Mouse (Mus musculus): ENCODE measurements at regions not wholly inside any gene's neighbourhood (a gene's known extent, or its start where the extent isn't known, plus 50 kb on each side); places are given as distances from the start of the nearest gene placed in this dataset.

GRCm38 (mm10) chr11:19174305-19175017, 155.7 kb upstream of the Meis1 start:
- H3K4me3 ChIP-seq (ENCODE audit: insufficient read depth, low read length): no peak overlapping the region
- no peaks in the 10 kb centered on the region for H3K4me1 ChIP-seq (ENCODE audit: control insufficient read depth, insufficient read depth, low read length)
- no peak overlapping the region for H3K27ac ChIP-seq (ENCODE audit: insufficient read depth, low read depth, low read length)
- TF ChIP-seq POLR2A (IDR thresholded peaks at IDR 0.05; ENCODE audit: borderline replicate concordance, low read depth, low read length): no peak
- no peak for TF ChIP-seq CTCF (IDR thresholded peaks at IDR 0.05; ENCODE audit: low read depth, low read length)

DNA sequence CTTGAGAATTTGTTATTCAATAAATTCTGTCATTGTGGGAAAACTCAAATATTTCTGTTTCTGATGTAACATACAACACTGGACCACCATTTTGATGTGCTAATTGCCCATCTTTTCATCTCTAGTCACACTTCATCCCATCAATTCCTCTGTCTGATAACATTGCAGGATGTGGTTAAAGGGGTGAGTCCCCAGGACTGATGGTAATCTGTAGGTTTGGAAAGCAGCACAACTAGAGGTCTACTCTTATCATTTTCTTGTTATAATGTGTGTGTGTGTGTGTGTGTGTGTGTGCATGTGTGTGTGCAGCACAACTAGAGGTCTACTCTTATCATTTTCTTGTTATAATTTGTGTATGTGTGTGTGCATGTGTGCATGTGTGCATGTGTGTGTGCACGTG, 160.5 kb upstream of the Meis1 start:
- H3K4me1 ChIP-seq (ENCODE audit: control insufficient read depth, insufficient read depth, low read length): no peaks in the 10 kb centered on the region
- no peak overlapping the region for H3K27ac ChIP-seq (ENCODE audit: insufficient read depth, low read depth, low read length)
- TF ChIP-seq POLR2A (IDR thresholded peaks at IDR 0.05; ENCODE audit: borderline replicate concordance, low read depth, low read length): no peak
- no peak overlapping the region for H3K4me3 ChIP-seq (ENCODE audit: insufficient read depth, low read length)

DNA sequence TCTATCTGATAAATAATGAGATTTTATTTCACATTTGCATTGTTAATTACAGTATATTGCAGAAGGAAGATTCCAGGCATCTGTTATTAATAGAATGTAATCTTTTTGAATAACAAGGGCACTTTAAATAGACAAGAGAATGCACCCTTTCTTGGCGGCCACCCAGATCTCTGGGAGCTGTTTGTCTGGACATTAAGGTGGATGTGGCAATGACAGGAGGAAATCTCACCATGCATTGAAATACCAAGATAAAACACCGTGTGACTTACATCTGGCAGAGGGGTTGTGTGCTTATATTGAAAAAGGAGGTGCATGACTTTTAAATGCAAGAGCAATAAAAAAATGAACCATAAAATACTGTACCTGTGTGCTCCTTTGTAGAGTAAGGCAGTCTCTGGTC, 171.0 kb upstream of the Meis1 start:
- Histone ChIP-seq H3K4me3 (ENCODE audit: insufficient read depth, low read length) (no peak overlapping the region), H3K4me1 (ENCODE audit: control insufficient read depth, insufficient read depth, low read length) (no peaks in the 10 kb centered on the region), H3K27ac (ENCODE audit: insufficient read depth, low read depth, low read length) (no peak overlapping the region)
- no peak for TF ChIP-seq POLR2A (IDR thresholded peaks at IDR 0.05; ENCODE audit: borderline replicate concordance, low read depth, low read length)
- TF ChIP-seq CTCF (IDR thresholded peaks at IDR 0.05; ENCODE audit: low read depth, low read length): no peak

- TF ChIP-seq POLR2A (IDR thresholded peaks at IDR 0.05; ENCODE audit: borderline replicate concordance, low read depth, low read length): no peak
- TF ChIP-seq CTCF (IDR thresholded peaks at IDR 0.05; ENCODE audit: low read depth, low read length): no peak
- Histone ChIP-seq H3K4me3 (ENCODE audit: insufficient read depth, low read length) (no peak overlapping the region), H3K4me1 (ENCODE audit: control insufficient read depth, insufficient read depth, low read length) (no peaks in the 10 kb centered on the region), H3K27ac (ENCODE audit: insufficient read depth, low read depth, low read length) (no peak overlapping the region)
Measured at GRCm38 (mm10) chr11:19194464-19194863, 175.7 kb upstream of the Meis1 start.

DNA sequence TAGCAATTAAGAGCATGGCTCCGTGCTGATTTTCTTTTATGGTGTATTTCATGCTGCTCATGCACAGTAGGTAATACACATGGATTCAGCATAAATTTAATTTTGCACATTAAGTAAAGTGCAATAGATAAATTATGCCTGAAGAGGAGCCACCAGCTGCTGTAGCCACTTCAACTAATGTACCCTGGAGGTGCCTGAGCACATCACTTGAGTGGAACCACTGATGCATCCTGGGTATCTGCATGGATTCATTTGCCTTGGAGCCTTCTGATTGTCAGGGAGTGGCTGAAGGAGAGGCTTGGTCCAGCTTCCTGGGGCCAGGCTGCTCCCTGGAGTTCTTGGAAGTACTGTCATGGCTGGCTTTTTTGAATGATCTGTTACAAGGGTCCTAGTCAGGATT, 179.0 kb upstream of the Meis1 start:
- Histone ChIP-seq H3K4me1 (ENCODE audit: control insufficient read depth, insufficient read depth, low read length) (no peaks in the 10 kb centered on the region), H3K27ac (ENCODE audit: insufficient read depth, low read depth, low read length) (no peak overlapping the region), H3K4me3 (ENCODE audit: insufficient read depth, low read length) (no peak overlapping the region)
- TF ChIP-seq POLR2A (IDR thresholded peaks at IDR 0.05; ENCODE audit: borderline replicate concordance, low read depth, low read length) (no peak), CTCF (IDR thresholded peaks at IDR 0.05; ENCODE audit: low read depth, low read length) (no peak)

DNA sequence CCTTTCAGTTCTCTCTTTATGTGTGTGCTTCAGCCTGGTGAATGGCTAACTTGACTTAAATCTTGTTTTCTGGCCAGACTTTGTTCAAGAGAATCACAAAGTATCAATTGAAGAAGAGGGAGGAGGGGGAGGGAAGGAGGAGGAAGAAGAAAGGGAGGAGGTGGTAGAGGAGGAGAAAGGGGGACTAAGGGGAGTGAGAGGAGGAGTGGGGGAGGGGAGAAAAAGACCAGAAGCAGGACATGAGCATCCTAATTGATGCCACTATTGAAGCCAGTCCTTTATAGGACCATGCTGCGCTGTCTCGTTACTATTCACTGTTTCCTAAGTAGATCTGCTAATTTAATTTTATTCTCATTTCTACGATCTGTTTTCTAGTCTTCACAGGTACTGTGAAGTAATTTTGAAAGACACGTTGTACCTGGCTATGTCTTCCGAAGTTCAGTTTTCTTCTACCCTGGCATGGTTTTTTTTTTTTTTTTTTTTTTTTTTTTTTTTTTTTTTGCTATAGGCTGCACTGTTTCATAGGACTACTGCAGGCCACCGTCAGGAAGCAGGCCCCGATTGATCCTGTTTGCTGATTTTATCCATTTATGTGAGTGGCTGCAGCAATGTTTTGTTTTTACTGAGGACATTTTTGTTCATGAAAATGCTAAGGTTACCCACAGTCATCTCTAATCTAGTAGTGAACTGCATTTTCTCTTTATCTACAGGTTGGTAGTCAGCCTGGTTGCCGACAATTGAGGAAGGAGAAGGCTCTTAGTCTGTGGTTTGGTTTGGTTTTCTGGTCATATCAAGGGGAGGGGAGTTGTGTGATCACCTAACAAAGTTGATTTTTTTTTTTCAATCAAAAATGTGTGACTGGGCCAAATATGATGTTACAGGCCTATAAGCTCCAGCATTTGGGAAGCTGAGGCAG, 184.1 kb upstream of the Meis1 start:
- Histone ChIP-seq H3K27ac (ENCODE audit: insufficient read depth, low read depth, low read length) (no peak overlapping the region), H3K4me3 (ENCODE audit: insufficient read depth, low read length) (no peak overlapping the region), H3K4me1 (ENCODE audit: control insufficient read depth, insufficient read depth, low read length) (no peaks in the 10 kb centered on the region)
- TF ChIP-seq CTCF (IDR thresholded peaks at IDR 0.05; ENCODE audit: low read depth, low read length): no peak
- TF ChIP-seq POLR2A (IDR thresholded peaks at IDR 0.05; ENCODE audit: borderline replicate concordance, low read depth, low read length): no peak

DNA sequence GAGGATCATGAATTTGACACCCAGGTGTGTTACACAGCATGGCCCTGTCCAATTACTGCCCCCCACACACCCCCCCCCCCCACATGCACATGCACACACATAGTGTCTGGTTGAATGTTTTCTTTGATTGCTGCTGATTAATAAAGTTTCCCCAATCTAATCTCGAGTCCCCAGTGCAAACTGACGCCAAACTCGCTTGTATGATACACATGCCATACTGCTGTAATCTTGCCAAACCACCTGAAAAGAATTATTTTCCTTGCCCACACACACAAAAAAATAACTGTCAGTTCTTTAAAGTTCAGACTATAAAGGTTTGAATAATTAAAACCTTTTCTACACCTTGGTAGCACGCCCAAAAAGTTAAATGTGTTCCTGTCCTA, 184.7 kb upstream of the Meis1 start:
- no peaks in the 10 kb centered on the region for H3K4me1 ChIP-seq (ENCODE audit: control insufficient read depth, insufficient read depth, low read length)
- no peak overlapping the region for H3K27ac ChIP-seq (ENCODE audit: insufficient read depth, low read depth, low read length)
- H3K4me3 ChIP-seq (ENCODE audit: insufficient read depth, low read length): no peak overlapping the region
- TF ChIP-seq POLR2A (IDR thresholded peaks at IDR 0.05; ENCODE audit: borderline replicate concordance, low read depth, low read length) (no peak), CTCF (IDR thresholded peaks at IDR 0.05; ENCODE audit: low read depth, low read length) (no peak)

DNA sequence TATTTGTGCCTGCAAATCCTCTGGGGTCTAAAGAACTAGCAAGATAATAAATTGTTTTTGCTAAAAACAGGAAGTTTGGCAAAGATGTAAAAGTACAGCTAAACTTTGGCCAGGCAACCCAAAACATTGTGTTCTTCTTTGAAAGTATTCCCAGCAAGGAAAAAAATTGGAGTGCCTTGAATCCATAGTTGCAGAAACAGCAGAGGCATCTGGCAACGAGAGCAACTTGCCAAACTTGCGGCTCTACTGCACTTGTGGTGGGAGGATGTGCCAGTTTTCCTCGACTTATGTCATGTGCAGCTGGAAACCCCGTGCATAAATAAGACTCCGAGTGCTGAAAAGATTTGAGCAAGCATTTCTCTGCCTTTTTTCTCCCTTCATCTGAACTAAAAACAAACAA, 185.2 kb upstream of the Meis1 start:
- Histone ChIP-seq H3K27ac (ENCODE audit: insufficient read depth, low read depth, low read length) (no peak overlapping the region), H3K4me3 (ENCODE audit: insufficient read depth, low read length) (no peak overlapping the region), H3K4me1 (ENCODE audit: control insufficient read depth, insufficient read depth, low read length) (no peaks in the 10 kb centered on the region)
- TF ChIP-seq POLR2A (IDR thresholded peaks at IDR 0.05; ENCODE audit: borderline replicate concordance, low read depth, low read length): no peak
- no peak for TF ChIP-seq CTCF (IDR thresholded peaks at IDR 0.05; ENCODE audit: low read depth, low read length)

DNA sequence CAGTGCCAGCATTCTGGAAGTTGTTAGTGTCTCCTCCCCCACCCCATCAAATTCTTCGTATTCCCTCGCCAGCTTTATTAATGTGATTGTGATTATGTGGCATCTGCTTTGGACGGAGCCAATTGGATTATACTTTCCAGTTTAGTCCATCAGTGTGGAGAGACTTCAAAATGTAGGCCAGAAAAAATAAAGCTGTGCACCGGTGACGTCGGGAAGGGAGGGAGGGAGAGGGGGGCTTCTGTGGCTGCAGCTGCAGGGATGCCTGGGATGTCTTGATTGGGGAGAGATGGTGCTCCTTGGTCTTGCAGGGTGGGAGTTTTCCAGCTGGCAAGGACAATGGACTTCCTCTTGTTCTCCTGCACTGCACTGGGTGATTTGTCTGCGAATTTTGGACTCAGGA, 185.7 kb upstream of the Meis1 start:
- TF ChIP-seq POLR2A (IDR thresholded peaks at IDR 0.05; ENCODE audit: borderline replicate concordance, low read depth, low read length) (no peak), CTCF (IDR thresholded peaks at IDR 0.05; ENCODE audit: low read depth, low read length) (no peak)
- Histone ChIP-seq H3K4me1 (ENCODE audit: control insufficient read depth, insufficient read depth, low read length) (no peaks in the 10 kb centered on the region), H3K4me3 (ENCODE audit: insufficient read depth, low read length) (no peak overlapping the region), H3K27ac (ENCODE audit: insufficient read depth, low read depth, low read length) (no peak overlapping the region)

DNA sequence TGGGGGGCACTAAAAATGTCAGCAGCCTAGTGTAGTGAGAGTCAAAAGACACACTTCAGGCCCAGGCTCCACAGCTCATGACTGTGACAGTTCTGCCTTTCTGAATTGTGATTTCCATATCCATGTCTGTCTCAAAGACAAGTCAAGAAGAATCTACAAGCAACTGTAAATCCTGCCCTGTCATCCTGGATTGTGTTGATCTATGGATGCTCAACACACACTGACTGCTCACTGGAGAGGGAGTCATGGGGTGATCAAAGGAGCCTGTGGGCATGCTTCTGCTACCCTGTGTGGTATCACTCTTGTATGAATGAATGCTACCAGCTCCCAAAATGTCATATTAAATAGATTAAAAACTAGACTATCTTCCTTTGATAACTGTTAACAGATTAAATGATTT, 186.4 kb upstream of the Meis1 start:
- Histone ChIP-seq H3K4me1 (ENCODE audit: control insufficient read depth, insufficient read depth, low read length) (no peaks in the 10 kb centered on the region), H3K4me3 (ENCODE audit: insufficient read depth, low read length) (no peak overlapping the region), H3K27ac (ENCODE audit: insufficient read depth, low read depth, low read length) (no peak overlapping the region)
- TF ChIP-seq POLR2A (IDR thresholded peaks at IDR 0.05; ENCODE audit: borderline replicate concordance, low read depth, low read length): no peak
- TF ChIP-seq CTCF (IDR thresholded peaks at IDR 0.05; ENCODE audit: low read depth, low read length): no peak

Measured in bone marrow macrophage, adult 2 months (primary cell).